Mouse (Mus musculus) midbrain, embryonic 12.5 days (tissue): ENCODE data around the gene Msmb. TPM values are rescaled to one million over a fixed set of nuclear protein-coding genes. Genes with fewer than 3 reads are reported as not detected.
A peak's percentile ranks its signal among the peaks of the same experiment; 100 is the strongest.

Source experiments
- ATAC-seq: fragments of 200-750 bp; cut with Nextera tagmentation; 2 replicates; pipeline ENCODE4 v1.8.0; 2017; ENCODE audit warnings: low read depth, moderate TSS enrichment, moderate library complexity; ENCODE audit not compliant: low FRiP score
- H3K27ac ChIP-seq: fragments of 300-500 bp; sonication (generic); replicated peaks from 2 replicates; pipeline ENCODE4 v1.5.1; 2016; ENCODE audit warnings: mild to moderate bottlenecking
- H3K27me3 ChIP-seq: fragments of 300-500 bp; sonication (generic); 2 replicates; pipeline ENCODE4 v1.6.1; 2016; ENCODE audit warnings: mild to moderate bottlenecking
- H3K36me3 ChIP-seq: fragments of 300-500 bp; sonication (generic); 2 replicates; pipeline ENCODE4 v1.6.1; 2016
- H3K4me1 ChIP-seq: fragments of 300-500 bp; sonication (generic); 2 replicates; pipeline ENCODE4 v1.6.1; 2016
- H3K4me2 ChIP-seq: fragments of 300-500 bp; sonication (generic); replicated peaks from 2 replicates; pipeline ENCODE4 v1.6.1; 2016; ENCODE audit warnings: mild to moderate bottlenecking, moderate library complexity
- H3K4me3 ChIP-seq: fragments of 300-500 bp; sonication (generic); 2 replicates; pipeline ENCODE4 v1.5.1; 2016; ENCODE audit warnings: mild to moderate bottlenecking
- H3K9ac ChIP-seq: fragments of 300-500 bp; sonication (generic); replicated peaks from 2 replicates; pipeline ENCODE4 v1.6.1; 2016; ENCODE audit warnings: mild to moderate bottlenecking, moderate library complexity
- H3K9me3 ChIP-seq: fragments of 300-500 bp; sonication (generic); 2 replicates; pipeline ENCODE4 v1.6.1; 2016; ENCODE audit warnings: mild to moderate bottlenecking
- WGBS: fragments of 180-500 bp; shearing (Covaris S2); methylation state at CpG from one replicate; pipeline ENCODE4 v1.1.7; 2016; 5-methylcytosine and 5-hydroxymethylcytosine counted together
- polyA plus RNA-seq: library from polyadenylated mRNA; unstranded; fragments of >200 nt; fragmentation: Nextera tagmentation; extraction: Ambion mirVana; gene quantifications from 2 replicates; pipeline ENCODE4 v1.2.1, GENCODE M21; 2016

Msmb gene
- polyA plus RNA-seq, 1 experiment from 2014 or later, result not detected

- no peak overlapping the region for H3K4me3 ChIP-seq
- no peaks in the 10 kb centered on the region for H3K36me3 ChIP-seq
- H3K9ac ChIP-seq, result no peak overlapping the region
- H3K4me2 ChIP-seq, result no peak overlapping the region
- 0 out of 2 replicates have a peak, but pooled peaks cover 3% of the 10 kb centered on the region for H3K9me3 ChIP-seq
- H3K4me1 ChIP-seq, result no peaks in the 10 kb centered on the region
- 89% methylated on average over 18 of the region's 18 CpGs for WGBS
- ATAC-seq, result no peak
- H3K27ac ChIP-seq, result no peak overlapping the region
- H3K27me3 ChIP-seq, result no peaks in the 10 kb centered on the region
These were observed 10.6 kb downstream of the Msmb start for GRCm38 (mm10) chr14:32152243-32152965.

GRCm38 (mm10) chr14:32153156-32153555 is 11.3 kb downstream of the Msmb start:
- no peak overlapping the region for H3K27ac ChIP-seq
- 97% methylated on average over 2 of the region's 2 CpGs for WGBS
- H3K9me3 ChIP-seq, result 0 out of 2 replicates have a peak, but pooled peaks cover 2% of the 10 kb centered on the region
- no peaks in the 10 kb centered on the region for H3K27me3 ChIP-seq
- no peaks in the 10 kb centered on the region for H3K4me1 ChIP-seq
- ATAC-seq, result no peak
- no peak overlapping the region for H3K9ac ChIP-seq
- no peak overlapping the region for H3K4me2 ChIP-seq
- no peaks in the 10 kb centered on the region for H3K36me3 ChIP-seq
- no peak overlapping the region for H3K4me3 ChIP-seq

- WGBS, result 91% methylated on average over 6 of the region's 6 CpGs
- Histone ChIP-seq H3K9ac (no peak overlapping the region), H3K27ac (no peak overlapping the region), H3K4me2 (no peak overlapping the region), H3K4me3 (no peak overlapping the region), H3K4me1 (peaks cover 5% of the 10 kb centered on the region), H3K36me3 (no peaks in the 10 kb centered on the region), H3K27me3 (no peaks in the 10 kb centered on the region), H3K9me3 (no peaks in the 10 kb centered on the region)
- no peak for ATAC-seq
These were observed 12.9 kb downstream of the Msmb start for GRCm38 (mm10) chr14:32154758-32155157.

GRCm38 (mm10) chr14:32159150-32159670 is 17.4 kb downstream of the Msmb start:
- peak overlapping the region; percentile 90; the same call in 1 of the 2 replicates for H3K9ac ChIP-seq
- no peaks in the 10 kb centered on the region for H3K36me3 ChIP-seq
- H3K9me3 ChIP-seq, result no peaks in the 10 kb centered on the region
- no peak for ATAC-seq
- H3K4me3 ChIP-seq, result peak overlapping the region; percentile 66
- H3K4me2 ChIP-seq, result peak overlapping the region; percentile 80
- WGBS, result 33% methylated on average over 4 of the region's 4 CpGs
- 0 out of 2 replicates have a peak overlapping the region, but pooled peaks have one; percentile 75 for H3K27ac ChIP-seq
- no peaks in the 10 kb centered on the region for H3K27me3 ChIP-seq
- peaks cover 22% of the 10 kb centered on the region for H3K4me1 ChIP-seq

- Histone ChIP-seq H3K36me3 (no peaks in the 10 kb centered on the region), H3K27ac (peak within 1 kb of the TSS; percentile 75), H3K9ac (peak within 1 kb of the TSS; percentile 90), H3K9me3 (no peaks in the 10 kb centered on the region), H3K4me2 (peak within 1 kb of the TSS; percentile 80), H3K4me3 (peak within 1 kb of the TSS; percentile 66), H3K27me3 (no peaks in the 10 kb centered on the region), H3K4me1 (peaks cover 22% of the 10 kb centered on the region)
- peak; percentile 97 for ATAC-seq
- 0% methylated on average over 38 of the region's 40 CpGs for WGBS
These were observed 17.9 kb downstream of the Msmb start, which contains the start of gene Ncoa4 for GRCm38 (mm10) chr14:32159690-32160246. Gene Ncoa4, plus strand, starts transcription at chr14:32159865.

- WGBS, result 37% methylated on average over 7 of the region's 7 CpGs
- H3K27ac ChIP-seq, result no peak overlapping the region
These were observed 18.7 kb downstream of the Msmb start for GRCm38 (mm10) chr14:32160563-32160962.

GRCm38 (mm10) chr14:32161090-32161885 is 19.5 kb downstream of the Msmb start:
- H3K4me3 ChIP-seq, result 0 out of 2 replicates have a peak overlapping the region, but pooled peaks have one; percentile 66

More at GRCm38 (mm10) chr14:32160563-32160962, 18.7 kb downstream of the Msmb start:
- Histone ChIP-seq H3K4me1 (peaks cover 28% of the 10 kb centered on the region), H3K36me3 (no peaks in the 10 kb centered on the region), H3K9ac (peak overlapping the region; percentile 90), H3K9me3 (no peaks in the 10 kb centered on the region), H3K4me2 (peak overlapping the region; percentile 80), H3K27me3 (no peaks in the 10 kb centered on the region; the same call in 1 of the 2 replicates), H3K4me3 (peak overlapping the region; percentile 66)
- ATAC-seq, result no peak

GRCm38 (mm10) chr14:32162231-32162630 is 20.4 kb downstream of the Msmb start:
- peaks cover 30% of the 10 kb centered on the region for H3K4me1 ChIP-seq
- no peaks in the 10 kb centered on the region for H3K9me3 ChIP-seq
- H3K4me3 ChIP-seq, result no peak overlapping the region
- H3K9ac ChIP-seq, result no peak overlapping the region
- no peak overlapping the region for H3K4me2 ChIP-seq
- H3K27me3 ChIP-seq, result no peaks in the 10 kb centered on the region; the same call in 1 of the 2 replicates
- 95% methylated on average over 5 of the region's 5 CpGs for WGBS
- no peaks in the 10 kb centered on the region for H3K36me3 ChIP-seq
- no peak for ATAC-seq
- no peak overlapping the region for H3K27ac ChIP-seq

More at GRCm38 (mm10) chr14:32161090-32161885, 19.5 kb downstream of the Msmb start:
- Histone ChIP-seq H3K36me3 (no peaks in the 10 kb centered on the region), H3K9ac (peak overlapping the region; percentile 90), H3K4me2 (peak overlapping the region; percentile 80; the same call in 1 of the 2 replicates), H3K27ac (no peak overlapping the region), H3K27me3 (no peaks in the 10 kb centered on the region; the same call in 1 of the 2 replicates), H3K9me3 (no peaks in the 10 kb centered on the region), H3K4me1 (peaks cover 30% of the 10 kb centered on the region)
- ATAC-seq, result no peak
- 95% methylated on average over 12 of the region's 12 CpGs for WGBS

- Histone ChIP-seq H3K36me3 (no peaks in the 10 kb centered on the region), H3K9ac (no peak overlapping the region), H3K27ac (no peak overlapping the region), H3K4me1 (peaks cover 30% of the 10 kb centered on the region), H3K4me2 (no peak overlapping the region), H3K27me3 (no peaks in the 10 kb centered on the region; the same call in 1 of the 2 replicates), H3K4me3 (no peak overlapping the region), H3K9me3 (no peaks in the 10 kb centered on the region)
- 94% methylated on average over 11 of the region's 11 CpGs for WGBS
- ATAC-seq, result no peak
These were observed 21.5 kb downstream of the Msmb start for GRCm38 (mm10) chr14:32163203-32163888.

- ATAC-seq, result no peak
- Histone ChIP-seq H3K4me3 (no peak overlapping the region), H3K27ac (no peak overlapping the region), H3K4me1 (peaks cover 25% of the 10 kb centered on the region), H3K4me2 (no peak overlapping the region), H3K9me3 (no peaks in the 10 kb centered on the region), H3K36me3 (no peaks in the 10 kb centered on the region), H3K27me3 (no peaks in the 10 kb centered on the region; the same call in 1 of the 2 replicates), H3K9ac (no peak overlapping the region)
- WGBS, result 86% methylated on average over 8 of the region's 8 CpGs
These were observed 22.6 kb downstream of the Msmb start for GRCm38 (mm10) chr14:32164173-32165051.
